Mouse (Mus musculus) myocyte (in vitro differentiated cells): ENCODE measurements around the gene Mprip. TPM values are rescaled to one million over a fixed set of nuclear protein-coding genes. Genes with fewer than 3 reads are reported as not detected.
A peak's percentile ranks its signal among the peaks of the same experiment; 100 is the strongest.

Experiments used
- H3K27me3 ChIP-seq: one replicate; pipeline ENCODE4 v1.6.1; 2011; ENCODE audit not compliant: control insufficient read depth, insufficient read depth, insufficient read length
- H3K36me3 ChIP-seq: one replicate; pipeline ENCODE4 v1.6.1; 2011; ENCODE audit not compliant: control insufficient read depth, insufficient read depth
- H3K4me2 ChIP-seq: one replicate; pipeline ENCODE4 v1.6.1; 2011; ENCODE audit warnings: low read depth, control low read depth
- H3K4me3 ChIP-seq: one replicate; pipeline ENCODE4 v1.5.1; 2011; ENCODE audit warnings: mild to moderate bottlenecking, control low read depth, moderate library complexity
- H3K79me2 ChIP-seq: one replicate; pipeline ENCODE4 v1.6.1; 2011; ENCODE audit not compliant: control insufficient read depth, insufficient read depth
- H3ac ChIP-seq: one replicate; pipeline ENCODE4 v1.6.1; 2011; ENCODE audit not compliant: control insufficient read depth, insufficient read length
- CEBPB ChIP-seq: IDR thresholded peaks from 2 replicates; pipeline ENCODE4 v1.6.1; 2011; ENCODE audit warnings: mild to moderate bottlenecking, moderate library complexity; ENCODE audit not compliant: poor library complexity, insufficient read depth, severe bottlenecking
- E2F4 ChIP-seq: IDR thresholded peaks from one replicate; pipeline ENCODE4 v1.6.1; 2011; ENCODE audit warnings: mild to moderate bottlenecking, control low read depth, moderate library complexity; ENCODE audit not compliant: insufficient read depth
- MAX ChIP-seq: IDR thresholded peaks from one replicate; pipeline ENCODE4 v1.6.1; 2011; ENCODE audit warnings: low read depth, mild to moderate bottlenecking, control low read depth
- MYOD1 ChIP-seq, 3 experiments: IDR thresholded peaks; one replicate each; pipeline ENCODE4 v1.6.1; 2011; ENCODE audit warnings: control low read depth in 2 of 3, low read depth in 2 of 3, mild to moderate bottlenecking in 2 of 3, moderate library complexity in 1 of 3; ENCODE audit not compliant: insufficient read length in 2 of 3, control insufficient read depth in 1 of 3
- MYOG ChIP-seq, 3 experiments: IDR thresholded peaks; one replicate each; pipeline ENCODE4 v1.6.1; 2011; ENCODE audit warnings: control low read depth in 2 of 3, low read depth in 2 of 3, mild to moderate bottlenecking in 2 of 3; ENCODE audit not compliant: insufficient read length in 2 of 3, control insufficient read depth in 1 of 3, insufficient read depth in 1 of 3
- POLR2A ChIP-seq: IDR thresholded peaks from one replicate; pipeline ENCODE4 v1.6.1; 2011; ENCODE audit warnings: low read depth, mild to moderate bottlenecking, control low read depth, moderate library complexity; ENCODE audit not compliant: insufficient read length
- POLR2AphosphoS2 ChIP-seq: IDR thresholded peaks from one replicate; pipeline ENCODE4 v1.6.1; 2011; ENCODE audit warnings: low read depth, control low read depth; ENCODE audit not compliant: insufficient read length
- REST ChIP-seq: IDR thresholded peaks from one replicate; pipeline ENCODE4 v1.6.1; 2011; ENCODE audit warnings: mild to moderate bottlenecking, control low read depth, moderate library complexity; ENCODE audit not compliant: insufficient read depth, insufficient read length
- SRF ChIP-seq: IDR thresholded peaks from one replicate; pipeline ENCODE4 v1.6.1; 2011; ENCODE audit warnings: low read depth; ENCODE audit not compliant: control insufficient read depth, insufficient read length
- TCF12 ChIP-seq: IDR thresholded peaks from one replicate; pipeline ENCODE4 v1.6.1; 2011; ENCODE audit warnings: mild to moderate bottlenecking, control low read depth; ENCODE audit not compliant: poor library complexity, insufficient read depth, severe bottlenecking
- TCF3 ChIP-seq: IDR thresholded peaks from one replicate; pipeline ENCODE4 v1.6.1; 2011; ENCODE audit warnings: low read depth, control low read depth; ENCODE audit not compliant: insufficient read length
- USF1 ChIP-seq: IDR thresholded peaks from one replicate; pipeline ENCODE4 v1.6.1; 2011; ENCODE audit warnings: low read depth, mild to moderate bottlenecking, control low read depth, moderate library complexity
- polyA plus RNA-seq: library from polyadenylated mRNA; unstranded; fragments of >200 nt; fragmentation: generic; extraction: Trizol; gene quantifications from one replicate; pipeline ENCODE4 v1.2.1, GENCODE M21; 2012; ENCODE audit warnings: missing spikeins

The Mprip gene
- polyA plus RNA-seq, 1 experiment = 191 TPM

- Histone ChIP-seq H3K4me3 (no peak overlapping the region), H3K27me3 (no peaks in the 10 kb centered on the region), H3K4me2 (no peak overlapping the region), H3K36me3 (peaks cover 37% of the 10 kb centered on the region), H3ac (no peak overlapping the region), H3K79me2 (no peaks in the 10 kb centered on the region)
- TF ChIP-seq MYOD1 (IDR thresholded peaks at IDR 0.05; ENCODE audit: control insufficient read depth in 1 of 3, insufficient read length in 2 of 3, low read depth in 2 of 3) = no peak
Observed at GRCm38 (mm10) chr11:59800412-59800811, 139.3 kb downstream of the Mprip start.

- H3ac ChIP-seq = no peak overlapping the region
- no peak overlapping the region for H3K4me3 ChIP-seq
- peaks cover 32% of the 10 kb centered on the region for H3K36me3 ChIP-seq
- no peaks in the 10 kb centered on the region for H3K27me3 ChIP-seq
- no peak overlapping the region for H3K4me2 ChIP-seq
- TF ChIP-seq MYOG (IDR thresholded peaks at IDR 0.05; ENCODE audit: control insufficient read depth in 1 of 3, insufficient read depth in 1 of 3, insufficient read length in 2 of 3, low read depth in 2 of 3) = no peak
- peaks cover 2% of the 10 kb centered on the region for H3K79me2 ChIP-seq
Observed at GRCm38 (mm10) chr11:59801881-59802280, 140.8 kb downstream of the Mprip start.

GRCm38 (mm10) chr11:59803516-59803915 is 142.4 kb downstream of the Mprip start:
- TF ChIP-seq E2F4 (no peak), MYOG (IDR thresholded peaks at IDR 0.05; ENCODE audit: control insufficient read depth in 1 of 3, insufficient read depth in 1 of 3, insufficient read length in 2 of 3, low read depth in 2 of 3) (peak in 1 of 3 experiments; percentile 15), MYOD1 (IDR thresholded peaks at IDR 0.05; ENCODE audit: control insufficient read depth in 1 of 3, insufficient read length in 2 of 3, low read depth in 2 of 3) (peak in 1 of 3 experiments; percentile 9), TCF12 (no peak)
- no peak overlapping the region for H3K4me3 ChIP-seq

GRCm38 (mm10) chr11:59804409-59805110 is 143.5 kb downstream of the Mprip start:
- H3K79me2 ChIP-seq = peaks cover 25% of the 10 kb centered on the region
- no peak overlapping the region for H3K4me3 ChIP-seq
- H3K4me2 ChIP-seq = no peak overlapping the region
- no peak overlapping the region for H3ac ChIP-seq
- no peak for TF ChIP-seq MAX
- peak in 1 of 3 experiments; percentile 70 for TF ChIP-seq MYOD1 (IDR thresholded peaks at IDR 0.05; ENCODE audit: control insufficient read depth in 1 of 3, insufficient read length in 2 of 3, low read depth in 2 of 3)
- no peak for TF ChIP-seq E2F4
- no peak for TF ChIP-seq REST
- no peak for TF ChIP-seq TCF12
- no peak for TF ChIP-seq USF1
- peak in 2 of 3 experiments; percentile 49 to 83 for TF ChIP-seq MYOG (IDR thresholded peaks at IDR 0.05; ENCODE audit: control insufficient read depth in 1 of 3, insufficient read depth in 1 of 3, insufficient read length in 2 of 3, low read depth in 2 of 3)
- TF ChIP-seq POLR2AphosphoS2 = no peak
- no peak for TF ChIP-seq TCF3
- no peak for TF ChIP-seq SRF
- H3K27me3 ChIP-seq = no peaks in the 10 kb centered on the region
- peaks cover 17% of the 10 kb centered on the region for H3K36me3 ChIP-seq

More at GRCm38 (mm10) chr11:59803516-59803915, 142.4 kb downstream of the Mprip start:
- Histone ChIP-seq H3K27me3 (no peaks in the 10 kb centered on the region), H3ac (no peak overlapping the region), H3K4me2 (no peak overlapping the region), H3K36me3 (peaks cover 21% of the 10 kb centered on the region), H3K79me2 (peaks cover 15% of the 10 kb centered on the region)

- Histone ChIP-seq H3K36me3 (peaks cover 16% of the 10 kb centered on the region), H3K79me2 (peaks cover 25% of the 10 kb centered on the region), H3K27me3 (no peaks in the 10 kb centered on the region), H3K4me2 (peak overlapping the region; percentile 42), H3ac (no peak overlapping the region), H3K4me3 (no peak overlapping the region)
- TF ChIP-seq TCF3 (peak; percentile 60), TCF12 (peak; percentile 74), E2F4 (no peak), MYOD1 (IDR thresholded peaks at IDR 0.05; ENCODE audit: control insufficient read depth in 1 of 3, insufficient read length in 2 of 3, low read depth in 2 of 3) (peak; percentile 85 to 97 (median 97)), MYOG (IDR thresholded peaks at IDR 0.05; ENCODE audit: control insufficient read depth in 1 of 3, insufficient read depth in 1 of 3, insufficient read length in 2 of 3, low read depth in 2 of 3) (peak in 2 of 3 experiments; percentile 62 to 90), POLR2AphosphoS2 (peak; percentile 9), REST (no peak)
Observed at GRCm38 (mm10) chr11:59805256-59805655, 144.2 kb downstream of the Mprip start.

GRCm38 (mm10) chr11:59805656-59806055 is 144.6 kb downstream of the Mprip start:
- Histone ChIP-seq H3K79me2 (peaks cover 25% of the 10 kb centered on the region), H3K4me2 (peak overlapping the region; percentile 42), H3K27me3 (no peaks in the 10 kb centered on the region), H3K36me3 (peaks cover 16% of the 10 kb centered on the region), H3ac (no peak overlapping the region), H3K4me3 (no peak overlapping the region)
- TF ChIP-seq MYOG (IDR thresholded peaks at IDR 0.05; ENCODE audit: control insufficient read depth in 1 of 3, insufficient read depth in 1 of 3, insufficient read length in 2 of 3, low read depth in 2 of 3) = no peak
- no peak for TF ChIP-seq POLR2A
- TF ChIP-seq USF1 = no peak
- peak in 1 of 3 experiments; percentile 42 for TF ChIP-seq MYOD1 (IDR thresholded peaks at IDR 0.05; ENCODE audit: control insufficient read depth in 1 of 3, insufficient read length in 2 of 3, low read depth in 2 of 3)
- no peak for TF ChIP-seq CEBPB
- TF ChIP-seq TCF12 = no peak
- no peak for TF ChIP-seq TCF3
- no peak for TF ChIP-seq E2F4
- TF ChIP-seq MAX = no peak
- no peak for TF ChIP-seq REST
- TF ChIP-seq POLR2AphosphoS2 = peak; percentile 3
- TF ChIP-seq SRF = no peak
